Mouse (Mus musculus) liver, adult 2 months (tissue): ENCODE results near the gene Cisd3.

ENCODE experiments used
- CTCF ChIP-seq: fragments of 200-500 bp; IDR thresholded peaks from 2 replicates; pipeline ENCODE4 v1.5.1; 2011; ENCODE audit warnings: low read depth, low read length, control low read depth
- POLR2A ChIP-seq: fragments of 200-500 bp; IDR thresholded peaks from 2 replicates; pipeline ENCODE4 v1.6.1; 2011; ENCODE audit warnings: low read length, control low read depth; ENCODE audit not compliant: insufficient read depth; ENCODE audit errors: extremely low read depth

DNA sequence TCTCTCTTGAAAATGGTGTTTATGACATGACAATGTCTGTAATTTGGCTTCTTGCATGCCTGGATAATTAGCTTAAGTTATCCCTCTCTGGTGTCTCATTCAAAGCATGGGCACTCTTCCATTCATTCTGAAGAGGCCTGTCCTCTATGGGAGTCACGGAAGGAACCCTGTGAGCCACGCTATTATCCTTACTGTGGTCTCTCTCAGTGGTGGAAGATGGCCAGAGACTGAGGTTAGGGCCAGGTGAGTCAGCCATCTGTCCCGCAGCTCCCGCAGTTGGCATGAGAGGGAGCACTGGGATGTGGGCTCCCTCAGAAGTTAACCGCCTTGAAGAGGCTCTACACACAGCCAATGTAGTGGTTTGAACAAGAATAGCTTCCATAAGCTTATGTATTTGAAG, 35.3 kb upstream of the Cisd3 start:
- no peak for TF ChIP-seq CTCF
- TF ChIP-seq POLR2A: no peak
